Comparison of ENCODE assay signal across 26 mouse cellular contexts in genomic region chr1:187722016-187722415, GRCm38 (mm10).
"Had no signal": no experiment of that assay in that cellular context is flagged by ENCODE, and none has a peak within 500 bp of the region (broad histone marks: within the 10 kb centered on the region; RNA-seq: fewer than 3 reads in every experiment).

No protein-coding gene starts in this region.

- H3K9ac ChIP-seq: heart, embryonic 13.5 days; heart, embryonic 15.5 days; hindbrain, embryonic 13.5 days; hindbrain, embryonic 15.5 days; intestine, embryonic 15.5 days; limb, embryonic 12.5 days; liver, embryonic 13.5 days; liver, embryonic 15.5 days had no signal

- H3K9me3 ChIP-seq: heart, embryonic 13.5 days; heart, embryonic 15.5 days; hindbrain, embryonic 13.5 days; hindbrain, embryonic 15.5 days; intestine, embryonic 15.5 days; limb, embryonic 10.5 days; limb, embryonic 12.5 days; liver, embryonic 13.5 days; liver, embryonic 15.5 days had no signal

- H3K27me3 ChIP-seq: heart, embryonic 13.5 days; heart, embryonic 15.5 days; hindbrain, embryonic 13.5 days; hindbrain, embryonic 15.5 days; intestine, embryonic 15.5 days; limb, embryonic 12.5 days; liver, embryonic 13.5 days; liver, embryonic 15.5 days had no signal

- H3K4me2 ChIP-seq: heart, embryonic 13.5 days; heart, embryonic 15.5 days; hindbrain, embryonic 13.5 days; hindbrain, embryonic 15.5 days; intestine, embryonic 15.5 days; limb, embryonic 12.5 days; liver, embryonic 11.5 days; liver, embryonic 13.5 days; liver, embryonic 15.5 days had no signal

- DNase-seq: gastrocnemius, adult 2 months; gastrocnemius, postnatal 10 days; gastrocnemius, postnatal 25 days; heart, adult 2 months; heart, postnatal 14 days; heart, postnatal 4 days; kidney, adult 18-20 months; kidney, adult 8-10 months; kidney, postnatal 10 days; kidney, postnatal 25 days; kidney, postnatal 4 days; liver; liver, embryonic 13.5 days had no signal

- H3K27ac ChIP-seq: gastrocnemius, adult 2 months; heart, adult 2 months; heart, embryonic 13.5 days; heart, embryonic 15.5 days; hindbrain, embryonic 13.5 days; hindbrain, embryonic 15.5 days; intestine, embryonic 15.5 days; layer of hippocampus, adult 2 months; left cerebral cortex, adult 2 months; limb, embryonic 10.5 days; limb, embryonic 12.5 days; liver, embryonic 13.5 days; liver, embryonic 15.5 days had no signal

- H3K4me1 ChIP-seq: hindbrain, embryonic 15.5 days; intestine, embryonic 15.5 days; limb, embryonic 10.5 days; limb, embryonic 12.5 days; liver, embryonic 13.5 days; liver, embryonic 15.5 days had no signal

- H3K4me3 ChIP-seq: gastrocnemius, adult 2 months; heart, adult 2 months; heart, embryonic 13.5 days; heart, embryonic 15.5 days; hindbrain, embryonic 13.5 days; hindbrain, embryonic 15.5 days; intestine, embryonic 15.5 days; layer of hippocampus, adult 2 months; left cerebral cortex, adult 2 months; limb, embryonic 10.5 days; limb, embryonic 12.5 days; liver, embryonic 13.5 days; liver, embryonic 15.5 days had no signal

- H3K36me3 ChIP-seq: heart, embryonic 15.5 days; hindbrain, embryonic 13.5 days; hindbrain, embryonic 15.5 days; intestine, embryonic 15.5 days; limb, embryonic 10.5 days; limb, embryonic 12.5 days; liver, embryonic 13.5 days; liver, embryonic 15.5 days had no signal

- ATAC-seq: inflammation-experienced regulatory T-cells, adult 6 months; intestine, embryonic 15.5 days; intestine, postnatal 0 days had no signal
